Mouse (Mus musculus) central nervous system, embryonic 18 days (tissue): ENCODE data around the gene Dock2. TPM values are rescaled to one million over a fixed set of nuclear protein-coding genes. Genes with fewer than 3 reads are reported as not detected.

Source experiments
- polyA plus RNA-seq: library from polyadenylated mRNA; depleted of rRNA; stranded (reverse); fragments of >200 nt; gene quantifications from 2 replicates; pipeline ENCODE4 v1.2.3, GENCODE M21; 2012; rRNA removed

Gene Dock2
- polyA plus RNA-seq: 0.40 and 0.44 TPM in 2 replicates

GRCm38 (mm10) chr11:34783587-34784043 lies at the start of gene Dock2:
Dock2 (minus strand) TSS chr11:34783892.

GRCm38 (mm10) chr11:34314534-34315379 lies 468.9 kb downstream of the Dock2 start, which contains the start of gene Fam196b:
Fam196b (plus strand) TSS chr11:34314822.

GRCm38 (mm10) chr11:34207989-34208388 lies 575.7 kb downstream of the Dock2 start, which contains the start of gene Foxi1:
Foxi1 (minus strand) TSS chr11:34208089.

Other genes with a start within 250 kb of the Dock2 start
- 2.8 and 3.2 TPM in 2 replicates for gene Spdl1, start 49.7 kb upstream of the Dock2 start, polyA plus RNA-seq